Mouse (Mus musculus): Measurements from ENCODE around the gene Zcwpw1.
"Not testable (repeated sequence)": the region's sequence is repeated elsewhere in the genome, so short reads cannot be mapped to it uniquely, and the experiment has no call there.

Zcwpw1 gene

DNA sequence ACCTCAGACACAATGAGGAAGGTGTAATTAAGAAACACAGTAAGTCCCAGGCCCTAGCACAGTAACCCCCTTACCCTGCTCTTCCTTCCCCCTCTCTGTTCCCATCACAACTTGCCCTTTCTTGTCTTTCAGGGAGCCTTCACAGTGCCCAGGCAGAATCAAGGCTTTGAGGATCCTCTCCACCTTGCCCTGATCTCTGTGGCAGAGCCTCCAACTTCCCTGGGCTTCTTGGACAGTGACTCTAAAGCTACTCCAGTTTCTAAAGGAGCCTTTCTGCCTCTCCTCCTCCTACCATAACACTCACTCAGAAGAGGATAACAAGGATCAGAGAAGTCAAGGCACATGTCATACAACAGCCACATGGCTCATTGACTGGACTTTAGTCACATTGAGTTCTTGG is 49.0 kb downstream of the Zcwpw1 start:
- no peak for DNase-seq

DNA sequence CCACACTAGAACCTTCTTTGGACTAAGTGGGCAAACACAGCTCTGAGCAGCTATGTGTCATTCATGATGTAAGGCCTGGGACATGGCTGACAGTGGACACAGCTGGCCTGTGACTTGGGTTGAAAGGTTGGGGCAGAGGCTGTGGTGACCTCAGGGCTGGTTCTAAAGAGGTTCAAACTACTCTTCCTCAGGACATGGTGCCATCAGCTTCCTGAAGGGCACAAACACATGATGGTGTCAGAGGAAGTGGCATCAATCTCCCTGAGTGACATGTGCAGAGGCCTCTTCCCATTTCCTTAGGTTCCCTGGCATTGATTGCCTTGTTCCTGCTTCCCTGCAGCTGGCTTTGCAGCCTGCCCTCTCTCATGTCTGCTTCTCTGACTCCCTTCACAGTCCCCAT is 49.5 kb downstream of the Zcwpw1 start:
- DNase-seq, result not testable (repeated sequence)

DNA sequence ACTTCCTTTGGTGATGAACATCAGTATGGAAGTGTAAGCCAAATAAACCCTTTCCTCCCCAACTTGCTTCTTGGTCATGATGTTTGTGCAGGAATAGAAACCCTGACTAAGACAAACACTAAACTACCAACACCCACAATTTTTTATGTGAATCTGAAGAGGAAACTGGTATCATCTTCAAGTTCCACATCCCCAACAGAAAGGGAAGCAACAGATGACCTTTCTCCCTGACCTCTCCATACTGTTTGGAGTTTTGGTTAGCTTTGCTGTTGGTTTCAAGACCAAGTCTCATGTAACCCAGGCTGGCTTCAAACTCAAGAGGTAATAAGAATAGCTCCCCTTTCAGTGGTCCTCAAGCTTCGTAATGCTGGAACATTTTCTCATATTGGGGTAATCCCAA is 62.7 kb downstream of the Zcwpw1 start:
- DNase-seq, result not testable (repeated sequence)

DNA sequence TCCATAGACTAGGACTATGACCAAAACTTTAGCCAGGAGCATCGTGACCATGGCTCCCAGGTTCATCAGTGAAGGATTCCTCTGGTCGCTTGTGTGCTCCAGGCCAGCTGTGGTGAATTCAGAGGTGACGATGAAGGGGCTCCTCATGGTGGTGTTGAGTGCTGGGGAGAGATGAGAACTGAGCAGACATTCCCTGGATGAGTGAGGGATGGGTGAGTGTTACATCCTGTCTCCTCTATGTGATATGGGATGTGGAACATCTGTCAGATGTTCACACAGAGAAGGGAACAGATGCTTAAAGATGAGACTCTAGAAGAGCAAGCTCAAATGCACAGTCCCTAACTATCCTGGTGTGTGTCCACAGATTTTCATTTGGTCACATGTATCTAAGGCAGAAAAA is 67.3 kb downstream of the Zcwpw1 start:
- DNase-seq, result not testable (repeated sequence)

DNA sequence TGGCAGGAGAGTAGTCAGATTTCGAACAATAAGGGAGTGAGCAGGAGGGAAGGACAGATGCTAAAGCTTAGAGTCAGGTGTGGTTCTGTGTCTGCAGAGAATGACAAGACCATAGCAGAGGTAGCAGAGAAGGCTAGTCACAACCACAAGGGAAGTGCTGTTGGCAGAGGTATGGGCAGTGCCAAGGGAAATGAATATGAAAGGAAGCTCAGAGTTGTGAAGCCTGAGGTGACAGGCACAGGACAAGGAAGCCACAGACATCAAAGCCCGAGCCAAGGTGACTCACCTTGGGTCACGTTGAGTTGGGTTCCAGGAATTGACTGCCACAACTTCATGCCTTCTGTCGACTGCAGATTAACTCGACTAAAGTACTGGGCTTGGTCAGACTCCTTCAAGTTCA is 69.3 kb downstream of the Zcwpw1 start:
- DNase-seq, result not testable (repeated sequence)

DNA sequence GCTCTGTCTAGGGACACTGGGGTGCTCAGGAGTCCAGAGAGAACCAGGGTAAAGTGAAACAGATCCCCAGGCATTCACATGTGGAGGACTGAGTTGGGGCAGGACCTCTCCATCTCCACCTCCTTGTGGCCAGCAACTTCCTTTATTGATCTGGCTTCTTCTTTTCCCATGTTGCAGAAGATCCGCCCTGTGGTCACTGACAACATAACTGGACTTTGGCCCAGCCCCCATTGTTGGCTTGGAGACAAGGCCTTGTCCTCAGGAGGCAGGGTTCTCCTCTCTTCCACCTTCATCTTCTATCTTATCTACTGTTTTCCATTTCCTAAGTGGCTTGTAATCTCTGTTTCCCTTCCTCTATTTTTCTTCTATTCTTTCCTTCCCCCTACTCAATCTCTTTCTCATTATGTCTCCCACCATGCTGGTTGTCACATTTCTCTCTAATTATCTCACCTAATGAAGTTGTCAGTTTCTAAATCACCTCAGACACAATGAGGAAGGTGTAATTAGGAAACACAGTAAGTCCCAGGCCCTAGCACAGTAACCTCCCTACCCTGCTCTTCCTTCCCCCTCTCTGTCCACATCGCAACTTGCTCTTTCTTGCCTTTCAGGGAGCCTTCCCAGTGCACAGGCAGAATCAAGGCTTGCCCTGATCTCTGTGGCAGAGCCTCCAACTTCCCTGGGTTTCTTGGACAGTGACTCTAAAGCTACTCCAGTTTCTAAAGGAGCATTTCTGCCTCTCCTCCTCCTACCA is 70.5 kb downstream of the Zcwpw1 start, which contains the start of gene Pilrb1:
Gene Pilrb1, minus strand, starts transcription at position 147 of the 751 bp plus-strand sequence.
- DNase-seq, result not testable (repeated sequence)

DNA sequence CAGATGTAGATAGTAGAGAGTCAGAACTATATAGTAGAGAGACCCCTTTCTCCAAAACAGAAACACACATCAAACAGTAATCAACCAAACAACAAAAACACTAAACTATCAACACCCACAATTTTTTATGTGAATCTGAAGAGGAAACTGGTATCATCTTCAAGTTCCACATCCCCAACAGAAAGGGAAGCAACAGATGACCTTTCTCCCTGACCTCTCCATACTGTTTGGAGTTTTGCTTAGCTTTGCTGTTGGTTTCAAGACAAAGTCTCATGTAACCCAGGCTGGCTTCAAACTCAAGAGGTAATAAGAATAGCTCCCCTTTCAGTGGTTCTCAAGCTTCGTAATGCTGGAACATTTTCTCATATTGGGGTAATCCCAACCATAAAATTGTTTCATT is 76.4 kb downstream of the Zcwpw1 start:
- not testable (repeated sequence) for DNase-seq

DNA sequence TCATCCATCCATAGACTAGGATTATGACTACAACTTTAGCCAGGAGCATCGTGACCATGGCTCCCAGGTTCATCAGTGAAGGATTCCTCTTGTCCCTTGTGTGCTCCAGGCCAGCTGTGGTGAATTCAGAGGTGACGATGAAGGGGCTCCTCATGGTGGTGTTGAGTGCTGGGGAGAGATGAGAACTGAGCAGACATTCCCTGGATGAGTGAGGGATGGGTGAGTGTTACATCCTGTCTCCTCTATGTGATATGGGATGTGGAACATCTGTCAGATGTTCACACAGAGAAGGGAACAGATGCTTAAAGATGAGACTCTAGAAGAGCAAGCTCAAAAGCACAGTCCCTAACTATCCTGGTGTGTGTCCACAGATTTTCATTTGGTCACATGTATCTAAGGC is 81.0 kb downstream of the Zcwpw1 start:
- DNase-seq, result not testable (repeated sequence)

DNA sequence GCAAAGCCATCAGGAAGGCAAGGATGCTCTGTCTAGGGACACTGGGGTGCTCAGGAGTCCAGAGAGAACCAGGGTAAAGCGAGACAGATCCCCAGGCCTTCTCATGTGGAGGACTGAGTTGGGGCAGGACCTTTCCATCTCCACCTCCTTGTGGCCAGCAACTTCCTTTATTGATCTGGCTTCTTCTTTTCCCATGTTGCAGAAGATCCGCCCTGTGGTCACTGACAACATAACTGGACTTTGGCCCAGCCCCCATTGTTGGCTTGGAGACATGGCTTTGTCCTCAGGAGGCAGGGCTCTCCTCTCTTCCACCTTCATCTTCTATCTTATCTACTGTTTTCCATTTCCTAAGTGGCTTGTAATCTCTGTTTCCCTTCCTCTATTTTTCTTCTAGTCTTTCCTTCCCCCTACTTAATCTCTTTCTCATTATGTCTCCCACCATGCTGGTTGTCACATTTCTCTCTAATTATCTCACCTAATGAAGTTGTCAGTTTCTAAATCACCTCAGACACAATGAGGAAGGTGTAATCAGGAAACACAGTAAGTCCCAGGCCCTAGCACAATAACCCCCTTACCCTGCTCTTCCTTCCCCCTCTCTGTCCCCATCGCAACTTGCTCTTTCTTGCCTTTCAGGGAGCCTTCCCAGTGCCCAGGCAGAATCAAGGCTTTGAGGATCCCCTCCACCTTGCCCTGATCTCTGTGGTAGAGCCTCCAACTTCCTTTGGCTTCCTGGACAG is 84.2 kb downstream of the Zcwpw1 start, which contains the start of gene Pilrb2:
Gene Pilrb2, minus strand, starts transcription at position 172 of the 737 bp plus-strand sequence.
- DNase-seq, result not testable (repeated sequence)

Data from cerebellum, adult 9-10 months (tissue).